Mouse (Mus musculus) olfactory bulb, adult 2 months (tissue): ENCODE data around the gene Theg. TPM values are rescaled to one million over a fixed set of nuclear protein-coding genes. Genes with fewer than 3 reads are reported as not detected.

Experiments used
- H3K27ac ChIP-seq: fragments of 200-500 bp; 2 replicates; pipeline ENCODE4 v1.5.1; 2012; ENCODE audit warnings: low read depth, low read length; ENCODE audit not compliant: insufficient read depth
- H3K4me1 ChIP-seq: fragments of 200-500 bp; 2 replicates; pipeline ENCODE4 v1.6.1; 2012; ENCODE audit warnings: low read length; ENCODE audit not compliant: control insufficient read depth, insufficient read depth
- H3K4me3 ChIP-seq: fragments of 200-500 bp; 2 replicates; pipeline ENCODE4 v1.5.1; 2012; ENCODE audit warnings: mild to moderate bottlenecking, low read depth, low read length, moderate library complexity; ENCODE audit not compliant: insufficient read depth
- CTCF ChIP-seq: fragments of 200-500 bp; IDR thresholded peaks from 2 replicates; pipeline ENCODE4 v1.5.1; 2012; ENCODE audit warnings: low read depth, mild to moderate bottlenecking, low read length, moderate library complexity; ENCODE audit not compliant: insufficient read depth
- POLR2A ChIP-seq: fragments of 200-500 bp; IDR thresholded peaks from 2 replicates; pipeline ENCODE4 v1.6.1; 2012; ENCODE audit warnings: mild to moderate bottlenecking, low read depth, low read length, moderate library complexity; ENCODE audit not compliant: insufficient read depth
- WGBS: fragments of 180-500 bp; shearing (Covaris S2); methylation state at CpG from one replicate; pipeline ENCODE4 v1.1.7; 2018; 5-methylcytosine and 5-hydroxymethylcytosine counted together
- polyA plus RNA-seq: library from polyadenylated mRNA; stranded (reverse); fragments of >200 nt; gene quantifications from 2 replicates; pipeline ENCODE4 v1.2.4, GENCODE M21; 2012; ENCODE audit warnings: low replicate concordance; ENCODE audit not compliant: missing spikeins, insufficient read depth, insufficient read length

Gene Theg
- polyA plus RNA-seq, 1 experiment = not detected

DNA sequence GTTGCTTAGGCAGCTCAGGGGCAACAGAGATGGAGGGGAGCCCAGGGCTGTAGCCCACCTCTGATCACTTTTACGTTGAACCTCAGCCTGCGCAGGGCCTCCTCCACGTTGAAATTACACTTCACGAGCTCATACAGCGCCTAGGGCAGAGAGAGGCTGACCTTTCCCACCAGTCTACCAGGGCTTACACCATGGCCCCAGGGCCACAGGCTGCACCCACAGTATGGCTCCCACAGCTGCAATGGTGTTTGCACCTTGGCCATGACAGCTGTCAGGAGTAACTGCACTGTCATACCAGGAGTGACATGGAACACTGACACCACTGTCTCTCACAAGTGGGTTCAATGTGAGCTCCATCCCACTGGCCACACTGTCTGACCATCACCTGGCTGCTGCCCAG is 42.5 kb downstream of the Theg start:
- H3K27ac ChIP-seq = no peak overlapping the region
- H3K4me3 ChIP-seq = no peak overlapping the region
- H3K4me1 ChIP-seq = no peaks in the 10 kb centered on the region
- TF ChIP-seq POLR2A = no peak
- TF ChIP-seq CTCF = no peak
- WGBS = 94% methylated on average over 5 of the region's 5 CpGs

DNA sequence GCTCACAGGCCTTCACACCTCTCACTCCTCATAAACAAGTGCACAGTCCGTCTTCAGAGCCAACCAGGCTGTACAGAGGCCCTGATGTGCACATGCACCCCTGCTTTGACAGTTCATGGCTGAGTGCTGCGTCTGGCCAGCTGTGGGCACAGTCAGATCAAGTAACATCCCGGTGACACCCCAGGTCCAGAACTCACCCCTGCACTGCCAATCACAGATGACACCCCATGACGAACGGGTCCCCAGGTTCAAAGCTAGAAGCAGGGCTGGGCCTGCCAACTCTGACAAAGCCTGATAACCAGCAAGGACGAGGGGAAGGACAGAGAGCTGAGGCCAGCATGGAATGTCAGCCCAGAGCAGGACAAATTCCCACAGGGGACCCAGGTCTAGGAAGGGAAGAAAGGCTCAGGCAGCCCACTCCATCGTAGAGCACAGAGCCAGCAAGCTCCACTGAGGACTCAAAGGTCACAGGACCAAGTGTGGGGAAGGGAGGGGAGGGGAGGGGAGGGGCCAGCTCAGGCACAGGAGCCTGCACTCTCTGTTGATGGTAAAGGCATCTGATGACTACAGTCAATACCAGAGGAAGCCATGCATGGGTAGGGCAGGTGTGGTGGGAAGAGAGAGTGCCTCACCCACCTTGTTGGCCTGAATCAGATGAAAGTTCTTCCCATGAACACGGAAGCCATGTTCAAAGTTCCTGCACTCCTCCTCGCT is 43.1 kb downstream of the Theg start:
- 84% methylated on average over 9 of the region's 9 CpGs for WGBS
- TF ChIP-seq CTCF (no peak), POLR2A (no peak)
- Histone ChIP-seq H3K4me3 (no peak overlapping the region), H3K4me1 (no peaks in the 10 kb centered on the region), H3K27ac (no peak overlapping the region)

DNA sequence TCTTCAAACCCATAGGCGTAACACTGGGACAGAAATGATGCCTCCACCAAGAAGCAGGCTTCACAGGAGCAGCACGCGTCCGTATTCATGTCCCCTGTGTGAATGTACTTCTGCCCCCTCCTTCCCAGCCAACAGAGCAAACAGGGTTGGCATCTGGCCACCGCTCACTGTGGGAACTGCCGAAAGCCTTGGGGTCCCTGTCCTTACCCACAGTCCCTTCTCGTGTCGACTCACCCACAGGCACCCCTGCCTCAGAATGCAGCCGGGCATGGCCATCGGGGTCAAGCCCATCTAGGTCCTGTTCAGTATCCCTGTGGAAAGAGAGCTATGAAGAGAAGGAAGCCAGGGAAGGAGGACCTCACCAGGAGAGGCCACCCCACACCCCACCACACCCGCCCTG is 45.0 kb downstream of the Theg start:
- Histone ChIP-seq H3K4me1 (no peaks in the 10 kb centered on the region), H3K4me3 (no peak overlapping the region), H3K27ac (no peak overlapping the region)
- TF ChIP-seq CTCF (no peak), POLR2A (no peak)
- 88% methylated on average over 11 of the region's 11 CpGs for WGBS

DNA sequence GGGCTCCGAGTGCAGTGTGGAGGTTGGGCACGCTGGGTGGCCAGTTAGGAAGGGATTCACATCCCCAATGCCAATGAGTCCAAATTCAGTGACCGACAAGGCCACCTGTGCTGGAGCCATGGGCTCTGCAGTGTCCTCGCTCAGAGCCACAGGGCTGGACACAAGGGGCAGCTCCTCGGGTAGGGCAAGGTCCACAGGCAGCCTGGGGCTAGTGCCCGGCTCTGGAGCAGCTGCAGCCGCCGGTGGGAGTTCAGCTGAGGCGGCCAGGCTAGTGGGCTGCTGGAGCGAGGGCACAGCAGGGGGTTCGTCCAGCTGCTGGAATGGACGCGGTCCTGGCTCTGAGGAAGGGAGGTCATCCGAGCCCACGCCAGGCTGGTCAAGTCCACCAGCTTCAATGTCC is 45.6 kb downstream of the Theg start:
- no peak overlapping the region for H3K4me3 ChIP-seq
- TF ChIP-seq CTCF = no peak
- no peak for TF ChIP-seq POLR2A
- WGBS = 74% methylated on average over 15 of the region's 15 CpGs
- no peaks in the 10 kb centered on the region for H3K4me1 ChIP-seq
- H3K27ac ChIP-seq = no peak overlapping the region

DNA sequence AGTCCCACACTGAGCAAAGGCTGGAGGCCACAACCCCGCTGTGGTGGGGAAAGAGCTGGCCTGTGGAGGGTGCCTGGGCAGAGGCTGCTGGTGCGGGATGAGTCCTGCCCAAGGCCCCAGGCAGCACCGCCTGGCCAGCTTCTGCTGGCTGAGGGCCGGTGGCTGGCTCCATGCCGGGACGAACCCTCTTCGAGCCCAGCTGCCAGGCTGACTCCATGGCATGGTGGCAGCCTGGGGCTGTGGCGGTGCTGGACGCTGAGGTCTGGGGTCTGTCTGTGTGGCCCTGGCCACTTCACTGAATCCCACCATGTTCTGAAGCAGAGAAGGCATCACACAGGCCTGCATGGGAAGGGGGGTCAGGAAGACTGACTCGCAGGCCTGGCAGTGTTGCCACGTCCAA is 46.4 kb downstream of the Theg start:
- H3K27ac ChIP-seq = no peak overlapping the region
- H3K4me1 ChIP-seq = no peaks in the 10 kb centered on the region
- no peak for TF ChIP-seq POLR2A
- TF ChIP-seq CTCF = no peak
- WGBS = 89% methylated on average over 11 of the region's 11 CpGs
- no peak overlapping the region for H3K4me3 ChIP-seq

DNA sequence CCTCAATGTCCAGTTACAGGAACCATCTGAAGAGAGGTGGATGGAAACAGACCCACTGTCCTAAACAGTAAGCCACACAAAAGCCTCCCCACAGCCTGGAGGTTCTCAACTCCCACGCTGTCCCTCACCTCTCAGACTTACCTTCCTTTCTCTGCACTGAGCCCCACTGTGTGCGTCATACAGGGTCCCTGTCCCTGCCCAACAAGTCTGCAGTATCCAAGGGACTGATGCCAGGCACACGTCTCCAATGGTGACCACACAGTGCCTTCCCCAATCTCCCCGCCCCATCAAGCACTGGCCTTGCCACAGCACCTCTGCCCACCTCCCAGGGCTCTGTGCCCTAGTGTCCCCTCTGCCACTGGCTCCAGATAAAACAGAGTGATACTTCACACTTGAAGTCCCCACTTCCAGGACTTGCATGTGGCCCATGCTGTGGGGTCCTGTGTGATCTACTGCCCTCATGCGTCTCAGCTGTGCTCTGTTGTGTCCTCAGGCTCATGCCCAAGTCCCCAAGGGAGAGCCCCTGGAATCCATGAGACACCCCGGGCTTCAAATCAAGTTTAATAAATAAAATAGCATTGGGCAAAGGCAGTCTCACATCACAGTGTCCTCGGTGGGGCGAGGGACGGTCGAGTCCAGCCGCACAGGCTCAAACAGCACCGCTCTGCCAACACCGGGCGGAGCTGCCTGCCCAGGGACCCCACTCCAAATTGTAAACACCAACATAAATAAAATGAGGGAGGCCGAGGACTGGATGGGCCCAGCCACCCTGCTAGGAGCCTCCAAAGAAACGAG is 47.2 kb downstream of the Theg start:
- WGBS = 93% methylated on average over 16 of the region's 16 CpGs
- H3K27ac ChIP-seq = no peak overlapping the region

DNA sequence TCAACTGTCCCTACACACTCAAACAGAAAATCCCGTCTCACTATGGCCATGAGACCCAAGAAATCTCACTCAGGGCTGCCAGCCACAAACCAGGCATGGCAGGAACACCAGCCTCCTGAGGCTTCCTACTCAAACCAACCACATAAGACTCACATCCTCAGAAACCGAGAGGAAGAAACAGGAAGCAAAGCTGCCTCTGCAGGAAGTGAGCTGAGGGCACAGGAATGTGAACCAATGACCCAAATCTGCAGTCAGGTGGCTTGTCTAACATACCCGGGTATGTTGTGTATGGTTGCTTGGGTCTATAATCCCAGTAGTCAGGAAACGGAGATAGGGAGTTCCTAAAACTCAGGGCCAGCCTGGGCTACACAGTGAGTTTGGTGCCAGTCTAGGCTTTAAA is 48.3 kb downstream of the Theg start:
- 77% methylated on average over 4 of the region's 4 CpGs for WGBS

More for the DNA sequence above, 47.2 kb downstream of the Theg start:
- Histone ChIP-seq H3K4me1 (no peaks in the 10 kb centered on the region), H3K4me3 (no peak overlapping the region)
- TF ChIP-seq CTCF (no peak), POLR2A (no peak)

DNA sequence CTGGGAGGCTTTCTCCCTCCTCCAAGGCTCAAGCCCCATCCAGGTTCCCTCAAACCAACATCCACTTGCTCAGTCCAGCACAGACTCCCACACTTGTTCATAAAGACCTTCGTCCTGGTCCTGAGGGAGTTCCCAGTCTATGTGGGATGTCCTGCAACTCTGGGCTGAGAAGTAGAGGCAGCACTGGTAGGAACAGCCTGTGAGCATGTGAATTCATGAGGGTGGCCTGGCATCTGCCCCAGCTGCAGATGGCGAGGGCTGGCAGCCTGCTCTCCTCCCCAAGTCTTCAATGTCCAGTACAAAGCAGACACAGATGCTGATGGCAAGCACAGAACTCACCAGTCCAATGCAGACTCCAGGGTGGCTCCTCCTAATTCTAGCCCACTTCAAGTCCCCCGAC is 48.8 kb downstream of the Theg start:
- TF ChIP-seq CTCF = no peak
- no peak for TF ChIP-seq POLR2A
- 72% methylated on average over 3 of the region's 3 CpGs for WGBS
- Histone ChIP-seq H3K4me3 (no peak overlapping the region), H3K27ac (no peak overlapping the region), H3K4me1 (peaks cover 7% of the 10 kb centered on the region)

More for the DNA sequence above, 48.3 kb downstream of the Theg start:
- Histone ChIP-seq H3K4me1 (peaks cover 1% of the 10 kb centered on the region), H3K4me3 (no peak overlapping the region), H3K27ac (no peak overlapping the region)
- TF ChIP-seq CTCF (no peak), POLR2A (no peak)

DNA sequence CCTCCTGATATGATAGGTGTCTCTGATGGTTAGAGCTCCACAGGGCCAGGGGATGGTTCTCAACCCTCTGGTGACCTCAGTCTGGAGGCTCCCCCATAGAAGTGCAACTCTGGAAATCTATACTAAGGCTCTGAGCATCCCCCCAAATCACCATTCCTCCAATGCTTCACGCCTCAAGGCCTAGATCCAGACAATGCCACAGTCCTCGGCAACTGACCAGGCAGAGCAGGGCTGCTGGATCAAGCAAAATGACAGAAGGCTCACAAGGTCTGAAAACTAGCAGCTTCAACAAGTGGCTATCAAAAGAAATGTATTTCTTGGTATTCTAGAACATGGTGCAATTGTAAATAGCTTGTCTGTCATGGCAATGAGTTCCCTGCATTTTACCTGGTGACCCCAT is 49.4 kb downstream of the Theg start:
- no peak overlapping the region for H3K4me3 ChIP-seq
- no peak for TF ChIP-seq POLR2A
- no peak for TF ChIP-seq CTCF
- no peak overlapping the region for H3K27ac ChIP-seq
- WGBS = 86% methylated on average over 2 of the region's 2 CpGs
- H3K4me1 ChIP-seq = peaks cover 12% of the 10 kb centered on the region
